Mouse (Mus musculus) myocyte (in vitro differentiated cells): Measurements from ENCODE around the gene Cplx3. TPM values are rescaled to one million over a fixed set of nuclear protein-coding genes. Genes with fewer than 3 reads are reported as not detected.

Experiments used
- H3K27me3 ChIP-seq: one replicate; pipeline ENCODE4 v1.6.1; 2011; ENCODE audit not compliant: control insufficient read depth, insufficient read depth, insufficient read length
- H3K36me3 ChIP-seq: one replicate; pipeline ENCODE4 v1.6.1; 2011; ENCODE audit not compliant: control insufficient read depth, insufficient read depth
- H3K4me2 ChIP-seq: one replicate; pipeline ENCODE4 v1.6.1; 2011; ENCODE audit warnings: low read depth, control low read depth
- H3K4me3 ChIP-seq: one replicate; pipeline ENCODE4 v1.5.1; 2011; ENCODE audit warnings: mild to moderate bottlenecking, control low read depth, moderate library complexity
- H3K79me2 ChIP-seq: one replicate; pipeline ENCODE4 v1.6.1; 2011; ENCODE audit not compliant: control insufficient read depth, insufficient read depth
- H3ac ChIP-seq: one replicate; pipeline ENCODE4 v1.6.1; 2011; ENCODE audit not compliant: control insufficient read depth, insufficient read length
- CEBPB ChIP-seq: IDR thresholded peaks from 2 replicates; pipeline ENCODE4 v1.6.1; 2011; ENCODE audit warnings: mild to moderate bottlenecking, moderate library complexity; ENCODE audit not compliant: poor library complexity, insufficient read depth, severe bottlenecking
- E2F4 ChIP-seq: IDR thresholded peaks from one replicate; pipeline ENCODE4 v1.6.1; 2011; ENCODE audit warnings: mild to moderate bottlenecking, control low read depth, moderate library complexity; ENCODE audit not compliant: insufficient read depth
- MAX ChIP-seq: IDR thresholded peaks from one replicate; pipeline ENCODE4 v1.6.1; 2011; ENCODE audit warnings: low read depth, mild to moderate bottlenecking, control low read depth
- MYOD1 ChIP-seq, 3 experiments: IDR thresholded peaks; one replicate each; pipeline ENCODE4 v1.6.1; 2011; ENCODE audit warnings: control low read depth in 2 of 3, low read depth in 2 of 3, mild to moderate bottlenecking in 2 of 3, moderate library complexity in 1 of 3; ENCODE audit not compliant: insufficient read length in 2 of 3, control insufficient read depth in 1 of 3
- MYOG ChIP-seq, 3 experiments: IDR thresholded peaks; one replicate each; pipeline ENCODE4 v1.6.1; 2011; ENCODE audit warnings: control low read depth in 2 of 3, low read depth in 2 of 3, mild to moderate bottlenecking in 2 of 3; ENCODE audit not compliant: insufficient read length in 2 of 3, control insufficient read depth in 1 of 3, insufficient read depth in 1 of 3
- POLR2A ChIP-seq: IDR thresholded peaks from one replicate; pipeline ENCODE4 v1.6.1; 2011; ENCODE audit warnings: low read depth, mild to moderate bottlenecking, control low read depth, moderate library complexity; ENCODE audit not compliant: insufficient read length
- POLR2AphosphoS2 ChIP-seq: IDR thresholded peaks from one replicate; pipeline ENCODE4 v1.6.1; 2011; ENCODE audit warnings: low read depth, control low read depth; ENCODE audit not compliant: insufficient read length
- REST ChIP-seq: IDR thresholded peaks from one replicate; pipeline ENCODE4 v1.6.1; 2011; ENCODE audit warnings: mild to moderate bottlenecking, control low read depth, moderate library complexity; ENCODE audit not compliant: insufficient read depth, insufficient read length
- SRF ChIP-seq: IDR thresholded peaks from one replicate; pipeline ENCODE4 v1.6.1; 2011; ENCODE audit warnings: low read depth; ENCODE audit not compliant: control insufficient read depth, insufficient read length
- TCF12 ChIP-seq: IDR thresholded peaks from one replicate; pipeline ENCODE4 v1.6.1; 2011; ENCODE audit warnings: mild to moderate bottlenecking, control low read depth; ENCODE audit not compliant: poor library complexity, insufficient read depth, severe bottlenecking
- TCF3 ChIP-seq: IDR thresholded peaks from one replicate; pipeline ENCODE4 v1.6.1; 2011; ENCODE audit warnings: low read depth, control low read depth; ENCODE audit not compliant: insufficient read length
- USF1 ChIP-seq: IDR thresholded peaks from one replicate; pipeline ENCODE4 v1.6.1; 2011; ENCODE audit warnings: low read depth, mild to moderate bottlenecking, control low read depth, moderate library complexity
- polyA plus RNA-seq: library from polyadenylated mRNA; unstranded; fragments of >200 nt; fragmentation: generic; extraction: Trizol; gene quantifications from one replicate; pipeline ENCODE4 v1.2.1, GENCODE M21; 2012; ENCODE audit warnings: missing spikeins

The Cplx3 gene
- polyA plus RNA-seq, 1 experiment = 0.23 TPM

DNA sequence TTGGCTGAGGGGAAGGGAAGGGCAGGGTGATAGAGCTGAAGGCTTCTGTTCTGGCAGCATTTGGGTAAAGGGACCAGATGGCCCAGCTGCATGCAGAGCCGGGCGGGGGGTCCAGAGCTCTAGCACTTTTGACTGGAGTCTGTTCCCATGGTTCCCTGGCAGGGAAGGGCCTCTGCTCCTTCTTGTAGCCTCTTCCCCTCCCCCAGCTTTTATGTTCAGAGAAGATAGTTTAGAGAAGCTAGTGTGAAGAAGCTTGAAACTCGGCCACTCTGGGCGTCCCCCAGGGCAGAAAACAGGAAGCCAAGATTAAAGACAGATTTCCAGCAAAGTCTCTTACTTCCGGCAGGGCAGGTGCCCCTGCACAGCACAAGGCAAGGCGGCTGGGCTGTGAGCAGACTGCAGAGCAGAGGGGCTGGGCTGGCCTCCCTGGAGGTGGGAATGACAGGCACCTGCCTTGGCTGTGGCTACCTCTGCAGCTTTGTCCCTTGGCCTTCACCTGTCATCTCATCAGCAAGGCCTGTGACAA, 44.8 kb upstream of the Cplx3 start:
- Histone ChIP-seq H3ac (no peak overlapping the region), H3K4me2 (no peak overlapping the region), H3K4me3 (no peak overlapping the region), H3K27me3 (no peaks in the 10 kb centered on the region), H3K79me2 (no peaks in the 10 kb centered on the region), H3K36me3 (no peaks in the 10 kb centered on the region)
- no peak for TF ChIP-seq E2F4
- TF ChIP-seq TCF3 = no peak
- TF ChIP-seq POLR2A = no peak
- no peak for TF ChIP-seq MAX
- TF ChIP-seq POLR2AphosphoS2 = no peak
- no peak for TF ChIP-seq MYOG (IDR thresholded peaks at IDR 0.05; ENCODE audit: control insufficient read depth in 1 of 3, insufficient read depth in 1 of 3, insufficient read length in 2 of 3, low read depth in 2 of 3)
- TF ChIP-seq REST = no peak
- TF ChIP-seq USF1 = no peak
- no peak for TF ChIP-seq MYOD1 (IDR thresholded peaks at IDR 0.05; ENCODE audit: control insufficient read depth in 1 of 3, insufficient read length in 2 of 3, low read depth in 2 of 3)
- TF ChIP-seq CEBPB = no peak
- no peak for TF ChIP-seq TCF12
- TF ChIP-seq SRF = no peak

DNA sequence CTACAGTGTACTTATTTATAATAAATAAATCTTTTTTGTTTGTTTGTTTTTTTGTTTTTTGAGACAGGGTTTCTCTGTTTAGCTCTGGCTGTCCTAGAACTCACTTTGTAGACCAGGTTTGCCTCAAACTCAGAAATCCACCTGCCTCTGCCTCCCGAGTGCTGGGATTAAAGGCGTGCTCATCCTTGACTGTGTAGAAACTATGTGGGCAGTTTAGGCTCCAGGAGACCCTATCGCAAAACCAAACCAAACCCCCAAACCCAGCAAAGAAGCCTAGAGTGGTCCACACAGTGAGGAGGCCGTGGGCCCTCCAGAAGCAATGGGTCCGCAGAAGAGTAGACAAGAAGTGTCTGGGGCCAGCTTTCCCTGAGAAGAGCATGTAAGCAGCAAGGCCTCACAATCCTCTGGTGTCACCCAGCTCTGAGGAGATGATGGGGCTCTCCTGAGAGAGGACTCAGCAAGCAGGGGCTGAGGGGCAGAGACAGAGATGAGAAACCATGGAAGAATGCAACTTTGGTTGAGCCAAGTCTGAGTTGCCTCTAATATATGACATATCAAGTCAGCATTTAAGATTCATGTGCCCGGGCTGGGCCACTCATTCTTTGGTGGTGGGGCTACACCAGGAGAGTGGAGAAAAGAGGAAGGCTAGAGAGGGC, 44.2 kb upstream of the Cplx3 start:
- no peaks in the 10 kb centered on the region for H3K79me2 ChIP-seq
- no peak overlapping the region for H3K4me3 ChIP-seq
- H3K4me2 ChIP-seq = no peak overlapping the region
- H3K36me3 ChIP-seq = no peaks in the 10 kb centered on the region
- H3K27me3 ChIP-seq = no peaks in the 10 kb centered on the region
- no peak overlapping the region for H3ac ChIP-seq
- TF ChIP-seq MYOD1 (IDR thresholded peaks at IDR 0.05; ENCODE audit: control insufficient read depth in 1 of 3, insufficient read length in 2 of 3, low read depth in 2 of 3) = no peak
- no peak for TF ChIP-seq REST
- no peak for TF ChIP-seq E2F4
- TF ChIP-seq MYOG (IDR thresholded peaks at IDR 0.05; ENCODE audit: control insufficient read depth in 1 of 3, insufficient read depth in 1 of 3, insufficient read length in 2 of 3, low read depth in 2 of 3) = no peak
- no peak for TF ChIP-seq POLR2AphosphoS2
- TF ChIP-seq USF1 = no peak
- TF ChIP-seq TCF3 = no peak
- TF ChIP-seq MAX = no peak
- no peak for TF ChIP-seq CEBPB
- no peak for TF ChIP-seq POLR2A
- no peak for TF ChIP-seq SRF
- no peak for TF ChIP-seq TCF12

DNA sequence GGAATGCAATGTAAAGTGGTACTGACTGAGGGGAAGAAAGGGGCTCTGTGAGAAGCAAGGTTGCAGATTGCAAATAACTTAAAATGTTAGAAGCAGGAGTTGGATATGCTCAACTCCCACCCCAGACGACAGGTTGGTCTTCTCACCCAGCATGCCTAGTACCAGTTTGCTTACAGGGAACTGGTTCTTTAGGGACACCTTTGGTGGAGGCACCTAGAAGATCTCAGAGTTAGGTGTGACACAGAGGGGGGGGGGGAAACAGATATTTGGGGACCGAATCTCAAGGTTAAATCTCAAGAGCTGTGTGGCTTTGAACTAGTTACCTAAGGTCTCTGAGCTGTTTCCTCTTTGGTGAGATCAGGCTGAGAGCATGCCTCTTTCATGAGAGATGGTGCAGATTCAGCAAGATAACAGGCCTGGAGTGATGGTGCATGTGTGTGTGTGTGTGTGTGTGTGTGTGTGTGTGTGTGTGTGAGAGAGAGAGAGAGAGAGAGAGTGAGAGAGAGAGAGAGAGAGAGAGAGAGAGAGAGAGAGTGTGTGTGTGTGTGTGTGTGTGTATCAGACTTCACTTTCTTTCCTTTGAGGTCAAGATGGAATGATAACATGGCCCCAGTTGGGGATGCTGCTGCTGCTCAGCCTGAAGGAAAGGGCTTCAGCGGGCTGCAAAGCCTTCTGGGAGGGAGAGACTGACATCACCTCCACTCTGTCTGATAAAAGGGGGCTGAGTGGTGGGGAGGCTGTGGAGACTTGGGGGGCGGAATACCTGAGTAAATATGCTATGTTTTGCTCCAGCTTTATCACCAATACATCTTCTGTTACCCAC, 41.4 kb upstream of the Cplx3 start:
- H3ac ChIP-seq = no peak overlapping the region
- TF ChIP-seq TCF3 = no peak
- no peak for TF ChIP-seq POLR2A
- no peak for TF ChIP-seq USF1
- TF ChIP-seq CEBPB = no peak
- no peak for TF ChIP-seq TCF12
- no peak for TF ChIP-seq POLR2AphosphoS2
- no peak for TF ChIP-seq E2F4
- H3K36me3 ChIP-seq = no peaks in the 10 kb centered on the region
- H3K79me2 ChIP-seq = peaks cover 25% of the 10 kb centered on the region
- H3K27me3 ChIP-seq = no peaks in the 10 kb centered on the region
- H3K4me2 ChIP-seq = no peak overlapping the region
- H3K4me3 ChIP-seq = no peak overlapping the region

DNA sequence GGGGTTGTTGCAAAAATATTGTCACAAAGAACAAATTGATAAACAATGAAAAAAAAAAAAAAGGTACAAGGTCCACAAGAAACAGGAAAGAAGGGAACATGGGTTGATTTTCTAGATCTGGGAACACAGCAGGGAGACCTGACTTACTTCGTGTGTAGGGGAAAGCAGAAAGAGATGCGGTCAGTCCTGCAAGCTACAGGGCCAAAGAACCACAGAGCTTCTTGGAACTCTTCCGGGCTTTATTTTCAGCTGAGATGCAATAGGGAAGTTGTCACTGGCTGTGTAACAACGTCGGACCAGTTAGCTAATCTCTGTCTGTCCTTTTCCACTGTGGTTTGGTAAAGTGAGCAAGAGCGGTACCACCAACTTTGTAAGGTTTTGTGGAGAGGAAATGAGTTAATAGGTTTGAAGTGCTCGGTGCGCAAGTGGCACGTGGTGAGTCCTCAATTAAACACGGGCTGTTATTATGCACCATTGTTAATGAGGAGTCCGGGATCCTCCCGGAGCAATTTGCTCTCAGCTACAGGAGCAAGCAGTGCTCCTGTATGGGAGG, 40.5 kb upstream of the Cplx3 start:
- H3ac ChIP-seq = no peak overlapping the region
- no peaks in the 10 kb centered on the region for H3K27me3 ChIP-seq
- TF ChIP-seq POLR2A (no peak), MAX (no peak), REST (no peak), TCF12 (no peak), CEBPB (no peak), E2F4 (no peak), USF1 (no peak), POLR2AphosphoS2 (no peak), TCF3 (no peak), SRF (no peak), MYOG (IDR thresholded peaks at IDR 0.05; ENCODE audit: control insufficient read depth in 1 of 3, insufficient read depth in 1 of 3, insufficient read length in 2 of 3, low read depth in 2 of 3) (no peak), MYOD1 (IDR thresholded peaks at IDR 0.05; ENCODE audit: control insufficient read depth in 1 of 3, insufficient read length in 2 of 3, low read depth in 2 of 3) (no peak)
- no peak overlapping the region for H3K4me3 ChIP-seq
- peaks cover 34% of the 10 kb centered on the region for H3K79me2 ChIP-seq
- no peaks in the 10 kb centered on the region for H3K36me3 ChIP-seq
- no peak overlapping the region for H3K4me2 ChIP-seq
